In the genomic region with DNA sequence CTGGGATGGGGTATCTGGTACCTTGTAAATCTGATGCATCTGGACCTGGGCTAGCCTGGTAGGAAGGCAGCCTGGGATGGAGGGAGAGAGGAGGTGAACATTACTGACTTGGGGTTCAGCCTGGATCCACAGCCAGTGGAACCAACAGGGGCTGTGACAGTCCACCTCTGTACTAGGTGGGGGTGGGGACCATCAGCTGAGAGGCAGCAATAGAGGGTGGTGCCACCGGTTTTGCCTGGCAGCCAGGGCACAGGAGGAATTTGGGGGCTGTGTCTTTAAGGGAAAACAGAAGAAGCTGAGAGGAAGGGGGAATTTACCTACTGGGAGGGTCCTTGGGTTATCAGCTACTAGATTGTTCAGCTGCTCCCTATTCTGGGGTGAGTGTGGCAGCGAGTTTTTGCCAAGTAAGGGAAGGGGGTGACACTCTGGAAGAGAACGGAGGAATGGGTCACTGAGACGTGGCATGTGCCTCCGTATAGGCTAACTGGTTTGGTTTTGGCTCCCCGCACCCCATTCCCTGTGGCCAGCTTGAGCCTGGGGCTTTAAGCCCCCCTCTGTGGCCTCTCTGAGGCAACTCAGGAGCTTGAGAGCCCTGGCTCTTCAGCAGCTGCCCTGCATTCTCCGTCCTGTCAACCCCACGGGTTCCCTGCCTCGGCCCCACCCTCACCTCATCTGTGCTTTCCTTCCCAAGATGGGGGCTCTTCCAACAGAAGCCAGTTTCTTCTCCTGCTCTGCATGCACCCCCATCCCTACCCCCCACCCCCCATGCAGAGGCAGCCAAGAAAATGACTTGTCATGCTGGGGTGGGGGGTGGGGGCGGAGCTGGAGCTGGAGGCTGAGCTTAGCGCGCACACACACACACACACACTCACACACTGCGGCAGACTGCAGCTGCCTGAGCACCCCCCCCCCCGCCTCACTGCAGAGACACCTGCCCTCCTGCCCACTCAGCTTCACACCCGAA, we compare ENCODE assay signal across 9 mouse cellular contexts. TPM values are rescaled to one million over a fixed set of nuclear protein-coding genes. Genes with fewer than 3 reads are reported as not detected.
DNase-seq lines count a peak whose midpoint lies in the region; ATAC-seq and TF ChIP-seq lines count a peak whose summit lies in the region.
"Had no signal": no experiment of that assay in that cellular context is flagged by ENCODE, and none has a peak within 500 bp of the region (broad histone marks: within the 10 kb centered on the region; RNA-seq: fewer than 3 reads in every experiment).

No protein-coding gene starts in this region.

- H3K9ac ChIP-seq in lung, postnatal 0 days (replicated peaks; ENCODE audit: low read depth) = no peak overlapping the region
- H3K9ac ChIP-seq in heart, embryonic 15.5 days = peak overlapping the region; percentile 69

- peaks cover 7% of the 10 kb centered on the region; the same call in 1 of the 2 replicates for H3K4me1 ChIP-seq in lung, postnatal 0 days (ENCODE audit: insufficient read depth, low read depth, low read length)
- peaks cover 44% of the 10 kb centered on the region for H3K4me1 ChIP-seq in heart, embryonic 15.5 days (replicated peaks)

- peak overlapping the region; percentile 45 for H3K4me2 ChIP-seq in lung, postnatal 0 days (replicated peaks; ENCODE audit: low read depth, low read length)
- peak overlapping the region; percentile 76 for H3K4me2 ChIP-seq in heart, embryonic 15.5 days

- DNase-seq in lung, postnatal 0 days (ENCODE audit: low spot score) = peak; percentile 14
- DNase-seq in lung, postnatal 4 days = no peak
- peak; percentile 77 to 81 for DNase-seq in cerebellum, postnatal 25 days
- DNase-seq in left cerebral cortex, postnatal 4 days = peak; percentile 60
- peak; percentile 69 for DNase-seq in retina, postnatal 1 day
- DNase-seq in spleen, postnatal 4 days (ENCODE audit: low spot score in 2 of 2) = no peak
- no peak for DNase-seq in c-Kit-positive CD71-positive TER-119-positive erythroid progenitor cells, embryonic 14.5 days (ENCODE audit: low spot score)

- H3K27me3 ChIP-seq in lung, postnatal 0 days (replicated peaks; ENCODE audit: insufficient read depth, low read length) = 0 out of 2 replicates have a peak, but pooled peaks cover 4% of the 10 kb centered on the region
- peaks cover 42% of the 10 kb centered on the region for H3K27me3 ChIP-seq in heart, embryonic 15.5 days

- ATAC-seq in lung, postnatal 0 days = peak; percentile 12; the same call in 1 of the 2 replicates
- peak; percentile 19; the same call in 1 of the 2 replicates for ATAC-seq in heart, embryonic 15.5 days (replicated peaks; ENCODE audit: insufficient number of reproducible peaks, insufficient read depth, low FRiP score, low read depth)

- H3K36me3 ChIP-seq in lung, postnatal 0 days (ENCODE audit: insufficient read depth, low read length) = no peaks in the 10 kb centered on the region
- H3K36me3 ChIP-seq in heart, embryonic 15.5 days = peaks cover 5% of the 10 kb centered on the region; the same call in 1 of the 2 replicates

- no peak for TF ChIP-seq EP300 in lung, postnatal 0 days (IDR thresholded peaks at IDR 0.05)

- WGBS in lung, postnatal 0 days = 6% methylated on average over 15 of the region's 15 CpGs
- under 1% methylated on average over 14 of the region's 15 CpGs for WGBS in heart, embryonic 15.5 days

- no peak for TF ChIP-seq CTCF in lung, postnatal 0 days (IDR thresholded peaks at IDR 0.05)

- intact Hi-C loops in left cerebral cortex, postnatal 4 days (cut with DNase I) = no loop called here

- H3K9me3 ChIP-seq in lung, postnatal 0 days (ENCODE audit: low read length) = no peaks in the 10 kb centered on the region
- H3K9me3 ChIP-seq in heart, embryonic 15.5 days (replicated peaks) = no peaks in the 10 kb centered on the region

- H3K27ac ChIP-seq in lung, postnatal 0 days (ENCODE audit: low read length) = no peak overlapping the region
- H3K27ac ChIP-seq in heart, embryonic 15.5 days = peak overlapping the region; percentile 86

- H3K4me3 ChIP-seq in lung, postnatal 0 days (ENCODE audit: low read depth, low read length) = peak overlapping the region; percentile 17
- H3K4me3 ChIP-seq in heart, embryonic 15.5 days = peak overlapping the region; percentile 60
- H3K4me3 ChIP-seq: erythroblast, embryonic 14.5 days had no signal

RNA-seq across cellular contexts. Expression of a gene that starts 6.5 kb away (rescaled TPM):
- polyA plus RNA-seq in lung, postnatal 0 days (2015; fragmentation: Nextera tagmentation; extraction: Ambion mirVana) = 1.3 and 1.9 TPM in 2 replicates
- 3.5 and 4.8 TPM in 2 replicates for polyA plus RNA-seq in heart, embryonic 15.5 days (2015; fragmentation: Nextera tagmentation; extraction: Ambion mirVana)
- 100 to 1,000 TPM; 161 to 189 TPM for total RNA-seq in left cerebral cortex, postnatal 4 days (2021)

RNA-seq across cellular contexts. Expression of a gene that starts 24.7 kb away (rescaled TPM):
- polyA plus RNA-seq in lung, postnatal 0 days (2015; fragmentation: Nextera tagmentation; extraction: Ambion mirVana) = 9.8 and 16.6 TPM in 2 replicates
- polyA plus RNA-seq in heart, embryonic 15.5 days (2015; fragmentation: Nextera tagmentation; extraction: Ambion mirVana) = 43.6 and 45.5 TPM in 2 replicates
- total RNA-seq in left cerebral cortex, postnatal 4 days (2021) = 100 to 1,000 TPM; 238 to 265 TPM

RNA-seq across cellular contexts. Expression of a gene that starts 59.3 kb away (rescaled TPM):
- 9.7 and 11.1 TPM in 2 replicates for polyA plus RNA-seq in lung, postnatal 0 days (2015; fragmentation: Nextera tagmentation; extraction: Ambion mirVana)
- 11.3 and 12.6 TPM in 2 replicates for polyA plus RNA-seq in heart, embryonic 15.5 days (2015; fragmentation: Nextera tagmentation; extraction: Ambion mirVana)
- total RNA-seq in left cerebral cortex, postnatal 4 days (2021) = 10 to 100 TPM; 24.7 to 30.8 TPM

Comparison
In these comparisons a context has a peak if more than half of its experiments do, and no peak if none do; other contexts are left out.
1. DNase-seq: peak in lung, postnatal 0 days (single experiment), cerebellum, postnatal 25 days (2 of 2), left cerebral cortex, postnatal 4 days (single experiment) and retina, postnatal 1 day (single experiment); none in lung, postnatal 4 days (0 of 2), spleen, postnatal 4 days (0 of 2) and c-Kit-positive CD71-positive TER-119-positive erythroid progenitor cells, embryonic 14.5 days (single experiment).